Mouse (Mus musculus) heart, embryonic 11.5 days (tissue): ENCODE results near the gene Ranbp3l. TPM values are rescaled to one million over a fixed set of nuclear protein-coding genes. Genes with fewer than 3 reads are reported as not detected.
"Not testable (repeated sequence)": the region's sequence is repeated elsewhere in the genome, so short reads cannot be mapped to it uniquely, and the experiment has no call there.

Source experiments
- ATAC-seq: fragments of 200-750 bp; cut with Nextera tagmentation; replicated peaks from 2 replicates; pipeline ENCODE4 v1.8.0; 2017; ENCODE audit warnings: moderate library complexity; ENCODE audit not compliant: insufficient number of reproducible peaks, low FRiP score, low TSS enrichment
- H3K27ac ChIP-seq: fragments of 300-500 bp; sonication (generic); 2 replicates; pipeline ENCODE4 v1.5.1; 2014; ENCODE audit warnings: mild to moderate bottlenecking, low read depth, low read length
- H3K27me3 ChIP-seq: fragments of 300-500 bp; sonication (generic); 2 replicates; pipeline ENCODE4 v1.6.1; 2014; ENCODE audit warnings: mild to moderate bottlenecking, low read length, mixed read lengths; ENCODE audit not compliant: control insufficient read depth, insufficient read depth
- H3K36me3 ChIP-seq: fragments of 300-500 bp; sonication (generic); 2 replicates; pipeline ENCODE4 v1.6.1; 2014; ENCODE audit warnings: mild to moderate bottlenecking, low read length, moderate library complexity, mixed read lengths; ENCODE audit not compliant: control insufficient read depth, insufficient read depth
- H3K4me1 ChIP-seq: fragments of 300-500 bp; sonication (generic); 2 replicates; pipeline ENCODE4 v1.6.1; 2014; ENCODE audit warnings: low read length; ENCODE audit not compliant: control insufficient read depth, insufficient read depth
- H3K4me2 ChIP-seq: fragments of 300-500 bp; sonication (generic); 2 replicates; pipeline ENCODE4 v1.6.1; 2014; ENCODE audit warnings: mild to moderate bottlenecking, moderate library complexity
- H3K4me3 ChIP-seq: fragments of 300-500 bp; sonication (generic); 2 replicates; pipeline ENCODE4 v1.5.1; 2014; ENCODE audit warnings: low read depth, low read length
- H3K9ac ChIP-seq: fragments of 300-500 bp; sonication (generic); 2 replicates; pipeline ENCODE4 v1.6.1; 2014; ENCODE audit warnings: mild to moderate bottlenecking, low read depth, low read length, moderate library complexity
- H3K9me3 ChIP-seq: fragments of 300-500 bp; sonication (generic); replicated peaks from 2 replicates; pipeline ENCODE4 v1.6.1; 2016; ENCODE audit warnings: low read length; ENCODE audit not compliant: control insufficient read depth
- whole genome bisulfite sequencing: fragments of 180-500 bp; shearing (Covaris S2); extraction: QIAGEN DNeasy Blood & Tissue Kit; methylation state at CpG from one replicate; pipeline ENCODE4 v1.1.7; 2014; ENCODE audit not compliant: insufficient replicate concordance; 5-methylcytosine and 5-hydroxymethylcytosine counted together
- polyA plus RNA-seq: library from polyadenylated mRNA; unstranded; fragments of >200 nt; fragmentation: Nextera tagmentation; extraction: Ambion mirVana; gene quantifications from 2 replicates; pipeline ENCODE4 v1.2.1, GENCODE M21; 2014

Gene Ranbp3l
- polyA plus RNA-seq, 1 experiment from 2014 or later: 0.46 TPM

DNA sequence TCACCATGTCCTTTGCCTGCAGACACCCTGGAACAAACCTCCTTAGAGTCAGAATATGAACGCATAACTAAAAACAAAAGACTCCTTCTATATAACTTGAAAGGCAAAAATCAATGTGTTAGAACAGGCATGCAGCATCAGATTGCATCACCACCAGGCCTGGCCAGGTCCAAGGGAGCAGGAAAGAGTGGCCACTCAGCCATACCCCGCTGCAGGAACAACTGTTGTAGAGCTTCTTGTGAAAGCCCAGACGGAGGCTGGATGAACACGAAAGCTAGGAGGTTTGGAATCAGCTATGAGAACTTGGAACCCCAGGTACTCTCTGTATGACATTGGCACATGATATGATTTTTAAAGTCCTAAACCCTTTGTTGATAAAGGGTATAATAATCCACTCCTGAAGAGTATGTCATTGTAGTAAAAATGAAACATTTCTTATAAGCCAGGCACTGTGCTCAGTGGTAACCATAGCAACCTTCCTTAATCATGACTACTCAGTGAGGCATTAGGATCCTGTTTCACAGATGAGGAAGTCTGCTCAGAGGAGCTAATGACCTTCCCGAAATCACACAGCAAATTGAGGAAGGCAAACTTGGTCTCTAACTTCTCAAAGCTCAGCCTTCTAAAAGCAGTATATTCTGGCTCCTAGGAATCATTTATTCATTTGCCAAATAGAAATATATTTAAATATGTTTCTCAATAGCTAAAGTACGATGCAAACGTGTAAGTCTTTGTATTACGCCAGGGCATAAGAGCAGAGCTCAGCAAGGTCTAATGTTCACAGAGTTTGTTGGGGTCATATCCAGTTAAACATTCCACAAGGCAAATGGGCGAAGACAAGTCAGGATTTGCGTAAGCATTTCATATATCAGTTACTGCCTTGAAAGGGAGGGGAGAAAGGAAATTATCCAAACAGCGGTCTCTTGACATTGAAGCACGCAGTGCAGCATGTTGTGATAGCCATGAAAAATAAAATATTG lies 24.4 kb downstream of the Ranbp3l start:
- no peaks in the 10 kb centered on the region for H3K36me3 ChIP-seq
- ATAC-seq: no peak
- H3K4me2 ChIP-seq: no peak overlapping the region
- H3K27ac ChIP-seq: no peak overlapping the region
- H3K4me3 ChIP-seq: no peak overlapping the region
- H3K4me1 ChIP-seq: no peaks in the 10 kb centered on the region
- no peaks in the 10 kb centered on the region for H3K9me3 ChIP-seq
- no peaks in the 10 kb centered on the region for H3K27me3 ChIP-seq
- 79% methylated on average over 12 of the region's 12 CpGs for WGBS
- no peak overlapping the region for H3K9ac ChIP-seq

DNA sequence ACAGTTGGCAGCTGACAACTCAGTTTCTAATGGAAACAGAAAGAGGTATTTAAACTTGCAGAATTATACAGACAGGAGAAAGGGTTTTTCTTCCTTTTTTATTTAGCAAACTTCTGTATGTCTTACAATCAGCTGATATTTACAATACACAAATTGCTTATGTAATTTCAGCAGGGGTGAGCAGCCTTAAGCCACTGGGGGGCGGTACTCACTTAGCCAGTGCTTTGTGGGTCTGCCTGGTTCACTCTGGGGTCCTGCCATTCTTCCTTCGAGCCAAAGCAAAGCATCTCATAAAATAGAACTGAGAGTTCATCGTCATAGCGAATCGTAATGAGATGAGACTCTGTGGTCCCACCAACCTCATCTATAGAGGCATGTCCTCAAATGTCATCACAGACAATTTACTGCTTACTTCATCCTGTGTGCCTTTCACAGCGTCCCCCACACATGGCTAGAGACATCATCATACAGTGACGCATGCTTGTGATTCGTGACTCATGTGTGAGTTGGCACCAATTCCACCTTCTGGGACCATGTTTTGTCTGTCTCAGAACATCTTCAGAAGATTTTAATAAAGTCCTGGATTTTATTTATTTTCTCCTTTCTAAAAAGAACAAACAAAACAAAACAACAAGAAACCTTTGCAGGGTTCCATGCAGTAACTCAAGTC lies 27.0 kb downstream of the Ranbp3l start:
- ATAC-seq: no peak

DNA sequence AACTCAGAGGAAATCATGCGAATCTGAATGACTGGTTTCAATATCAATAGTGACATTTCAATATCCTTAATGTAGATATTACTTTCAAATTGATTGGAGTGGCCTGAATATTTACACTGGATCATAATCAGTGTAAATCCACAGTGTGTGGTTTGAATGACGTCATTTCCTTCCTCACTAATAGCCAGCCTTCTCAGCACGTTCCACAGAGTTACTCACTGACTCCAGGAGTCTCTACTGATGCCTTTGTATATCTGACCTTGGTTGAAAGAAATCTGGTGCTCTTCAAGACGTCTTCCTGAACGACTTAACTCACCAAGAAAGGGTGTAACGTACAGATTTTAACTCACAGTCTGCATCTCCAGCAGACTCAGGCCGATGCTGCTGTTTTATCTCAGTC lies 27.7 kb downstream of the Ranbp3l start:
- H3K9ac ChIP-seq: no peak overlapping the region
- H3K36me3 ChIP-seq: no peaks in the 10 kb centered on the region
- H3K4me3 ChIP-seq: no peak overlapping the region
- WGBS: 50% methylated on average over 7 of the region's 7 CpGs
- no peaks in the 10 kb centered on the region for H3K4me1 ChIP-seq
- no peak overlapping the region for H3K4me2 ChIP-seq
- no peak overlapping the region for H3K27ac ChIP-seq
- H3K27me3 ChIP-seq: no peaks in the 10 kb centered on the region
- ATAC-seq: no peak
- H3K9me3 ChIP-seq: no peaks in the 10 kb centered on the region

More for the DNA sequence above, 27.0 kb downstream of the Ranbp3l start:
- H3K9ac ChIP-seq: no peak overlapping the region
- H3K4me3 ChIP-seq: no peak overlapping the region
- no peaks in the 10 kb centered on the region for H3K9me3 ChIP-seq
- no peaks in the 10 kb centered on the region for H3K27me3 ChIP-seq
- no peak overlapping the region for H3K27ac ChIP-seq
- no peak overlapping the region for H3K4me2 ChIP-seq
- no peaks in the 10 kb centered on the region for H3K4me1 ChIP-seq
- H3K36me3 ChIP-seq: no peaks in the 10 kb centered on the region
- 76% methylated on average over 8 of the region's 8 CpGs for WGBS

DNA sequence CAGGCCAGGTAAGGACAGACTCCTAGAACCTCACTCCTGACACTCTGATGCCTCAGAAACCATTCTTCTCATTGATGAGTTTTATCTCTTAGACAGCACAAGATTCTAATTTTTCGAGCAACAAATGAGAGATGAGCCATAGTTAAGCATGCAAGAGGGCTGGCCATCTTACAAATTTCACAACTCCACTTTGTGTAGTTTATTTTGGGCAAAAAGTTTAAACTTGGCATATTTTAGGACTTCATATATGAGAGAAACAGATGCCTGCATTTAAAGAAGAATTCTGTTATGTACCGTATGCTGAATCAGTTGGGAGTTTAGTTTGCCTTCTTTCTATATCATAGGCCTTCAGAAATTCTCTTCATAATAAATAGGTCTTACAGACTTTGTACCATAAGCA lies 35.0 kb downstream of the Ranbp3l start:
- Histone ChIP-seq H3K4me2 (no peak overlapping the region), H3K36me3 (no peaks in the 10 kb centered on the region), H3K27me3 (no peaks in the 10 kb centered on the region), H3K9ac (no peak overlapping the region), H3K4me1 (no peaks in the 10 kb centered on the region), H3K9me3 (no peaks in the 10 kb centered on the region), H3K4me3 (no peak overlapping the region), H3K27ac (no peak overlapping the region)
- ATAC-seq: no peak
- 83% methylated on average over 2 of the region's 2 CpGs for WGBS

DNA sequence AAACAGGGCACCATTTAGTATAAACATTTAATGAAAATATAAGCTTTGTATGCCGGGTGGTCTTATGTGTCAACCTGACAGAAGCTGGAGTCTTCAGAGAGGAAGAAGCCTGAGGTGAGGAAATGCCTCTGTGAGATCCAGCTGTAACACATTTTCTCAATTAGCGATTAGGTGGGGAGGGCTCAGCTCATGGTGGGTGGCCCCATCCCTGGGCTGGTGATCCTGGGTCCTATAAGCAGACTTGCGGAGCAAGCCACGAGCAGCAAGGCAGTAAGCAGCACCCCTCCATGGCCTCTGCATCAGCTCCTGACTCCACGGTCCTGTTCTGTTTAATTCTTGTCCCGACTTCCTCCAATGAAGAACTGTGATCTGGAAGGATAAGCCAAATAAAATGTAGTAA lies 41.4 kb downstream of the Ranbp3l start:
- H3K4me2 ChIP-seq: no peak overlapping the region
- H3K9ac ChIP-seq: no peak overlapping the region
- no peak overlapping the region for H3K27ac ChIP-seq
- H3K9me3 ChIP-seq: no peaks in the 10 kb centered on the region
- no peaks in the 10 kb centered on the region for H3K27me3 ChIP-seq
- H3K36me3 ChIP-seq: no peaks in the 10 kb centered on the region
- no peaks in the 10 kb centered on the region for H3K4me1 ChIP-seq
- H3K4me3 ChIP-seq: no peak overlapping the region
- ATAC-seq: no peak
- 59% methylated on average over 6 of the region's 6 CpGs for WGBS

DNA sequence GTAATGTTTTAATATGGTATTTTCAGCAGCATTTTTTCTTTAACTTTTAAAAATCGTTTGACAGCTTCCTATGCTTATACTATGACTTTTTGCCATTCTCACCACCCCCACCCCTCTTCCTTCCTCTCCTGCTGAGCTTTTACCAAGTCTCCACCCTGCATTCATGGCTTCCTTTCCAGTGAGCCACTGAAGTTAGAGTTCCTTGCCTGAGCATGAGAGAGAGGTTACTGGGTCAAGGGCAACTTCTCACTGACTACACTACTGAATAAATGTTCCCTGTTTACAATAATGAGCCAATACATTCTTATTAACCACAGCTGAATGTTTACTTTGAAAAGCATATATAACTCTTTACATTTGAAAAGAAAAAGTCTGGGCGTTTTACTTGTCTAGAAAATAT lies 46.8 kb downstream of the Ranbp3l start:
- WGBS: 63% methylated on average over 2 of the region's 2 CpGs
- no peak for ATAC-seq
- H3K36me3 ChIP-seq: no peaks in the 10 kb centered on the region
- H3K9me3 ChIP-seq: peaks cover 4% of the 10 kb centered on the region
- no peak overlapping the region for H3K4me3 ChIP-seq
- no peaks in the 10 kb centered on the region for H3K4me1 ChIP-seq
- no peak overlapping the region for H3K4me2 ChIP-seq
- no peak overlapping the region for H3K27ac ChIP-seq
- no peaks in the 10 kb centered on the region for H3K27me3 ChIP-seq
- H3K9ac ChIP-seq: no peak overlapping the region

DNA sequence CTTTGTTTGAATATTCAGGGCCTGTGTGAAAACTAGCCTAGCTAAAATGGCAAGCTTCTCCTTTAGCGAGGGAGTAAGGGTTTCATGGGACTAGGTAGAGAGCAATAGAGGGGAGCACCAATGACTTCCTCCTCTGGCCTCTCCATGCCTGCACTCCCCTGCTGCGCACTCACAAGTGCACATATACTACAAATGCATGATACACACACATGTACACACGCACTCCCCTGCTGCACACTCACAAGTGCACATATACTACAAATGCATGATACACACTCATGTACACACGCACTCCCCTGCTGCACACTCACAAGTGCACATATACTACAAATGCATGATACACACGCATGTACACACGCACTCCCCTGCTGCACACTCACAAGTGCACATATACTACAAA lies 47.7 kb downstream of the Ranbp3l start:
- not testable (repeated sequence) for H3K27ac ChIP-seq, H3K36me3 ChIP-seq, H3K4me1 ChIP-seq, H3K27me3 ChIP-seq, H3K9me3 ChIP-seq, H3K4me3 ChIP-seq, H3K9ac ChIP-seq, H3K4me2 ChIP-seq, ATAC-seq
- 80% methylated on average over 6 of the region's 6 CpGs for WGBS

DNA sequence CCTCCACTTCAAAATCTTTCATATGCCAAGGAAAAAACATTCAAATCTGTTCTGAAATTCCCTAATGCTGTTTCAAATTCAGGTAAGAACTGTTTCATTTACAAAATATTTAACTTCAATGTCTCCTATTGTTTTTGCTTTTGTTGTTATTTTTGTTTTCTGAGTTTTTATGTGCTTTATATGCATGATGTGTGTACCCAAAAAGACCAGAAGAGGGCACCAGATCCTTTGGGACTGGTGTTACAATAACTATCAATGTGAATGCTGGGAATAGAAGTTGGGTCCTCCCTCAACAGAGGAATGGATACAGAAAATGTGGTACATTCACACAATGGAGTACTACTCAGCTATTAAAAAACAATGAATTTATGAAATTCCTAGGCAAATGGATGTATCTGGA lies 88.0 kb downstream of the Ranbp3l start:
- H3K4me2 ChIP-seq: no peak overlapping the region
- no peak overlapping the region for H3K27ac ChIP-seq
- no peak overlapping the region for H3K4me3 ChIP-seq
- H3K4me1 ChIP-seq: no peaks in the 10 kb centered on the region
- no peaks in the 10 kb centered on the region for H3K36me3 ChIP-seq
- H3K9ac ChIP-seq: no peak overlapping the region
- no peaks in the 10 kb centered on the region for H3K9me3 ChIP-seq
- ATAC-seq: no peak
- H3K27me3 ChIP-seq: no peaks in the 10 kb centered on the region
